Mouse (Mus musculus): ENCODE results near the gene Ttc23l.

DNA sequence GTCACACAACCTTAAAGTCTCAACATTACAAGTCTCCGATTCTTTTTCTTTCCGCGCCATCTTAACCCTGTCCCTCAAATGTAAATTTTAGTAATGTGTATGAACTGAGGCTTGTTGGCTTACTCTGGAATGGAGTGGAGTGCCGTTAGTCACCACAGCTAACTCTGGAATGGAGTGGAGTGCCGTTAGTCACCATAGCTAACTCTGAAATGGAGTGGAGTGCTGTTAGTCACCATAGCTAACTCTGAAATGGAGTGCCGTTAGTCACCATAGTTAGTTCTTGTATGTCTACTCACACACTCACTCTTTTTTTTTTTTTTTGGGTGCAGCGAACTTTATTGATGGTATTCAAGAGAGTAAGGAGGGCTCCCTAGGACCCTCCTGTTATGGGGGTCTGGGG lies 1.5 kb upstream of the Ttc23l start:
- no peak for TF ChIP-seq POLR2A (IDR thresholded peaks at IDR 0.05; ENCODE audit: borderline replicate concordance, extremely low read depth, insufficient read depth, insufficient read length, poor library complexity, severe bottlenecking)
- no peak for TF ChIP-seq CTCF (IDR thresholded peaks at IDR 0.05; ENCODE audit: borderline replicate concordance, extremely low read depth, insufficient read depth, insufficient read length)
